Mouse (Mus musculus) heart, postnatal 0 days (tissue): Measurements from ENCODE around the gene Shroom3. TPM values are rescaled to one million over a fixed set of nuclear protein-coding genes. Genes with fewer than 3 reads are reported as not detected.

Experiments used
- ATAC-seq: fragments of 200-750 bp; cut with Nextera tagmentation; 2 replicates; pipeline ENCODE4 v1.8.0; 2017; ENCODE audit warnings: low read depth, moderate number of reproducible peaks, moderate library complexity; ENCODE audit not compliant: insufficient read depth
- DNase-seq: peaks from one replicate; pipeline ENCODE4 v3.0.0-alpha.2; 2016; ENCODE audit warnings: low spot score
- H3K27ac ChIP-seq: fragments of 300-500 bp; sonication (generic); 2 replicates; pipeline ENCODE4 v1.5.1; 2014; ENCODE audit warnings: low read depth, mild to moderate bottlenecking
- H3K27me3 ChIP-seq: fragments of 300-500 bp; sonication (generic); 2 replicates; pipeline ENCODE4 v1.6.1; 2014; ENCODE audit warnings: low read length, mixed read lengths; ENCODE audit not compliant: control insufficient read depth, insufficient read depth
- H3K36me3 ChIP-seq: fragments of 300-500 bp; sonication (generic); replicated peaks from 2 replicates; pipeline ENCODE4 v1.6.1; 2014; ENCODE audit warnings: low read length, mixed read lengths; ENCODE audit not compliant: control insufficient read depth, insufficient read depth
- H3K4me1 ChIP-seq: fragments of 300-500 bp; sonication (generic); 2 replicates; pipeline ENCODE4 v1.6.1; 2014; ENCODE audit warnings: antibody characterized with exemption; ENCODE audit not compliant: control insufficient read depth, insufficient read depth
- H3K4me2 ChIP-seq: fragments of 300-500 bp; sonication (generic); 2 replicates; pipeline ENCODE4 v1.6.1; 2014; ENCODE audit warnings: low read depth, mild to moderate bottlenecking, low read length, moderate library complexity
- H3K4me3 ChIP-seq: fragments of 300-500 bp; sonication (generic); 2 replicates; pipeline ENCODE4 v1.5.1; 2014; ENCODE audit warnings: low read depth, low read length
- H3K9ac ChIP-seq: fragments of 300-500 bp; sonication (generic); replicated peaks from 2 replicates; pipeline ENCODE4 v1.6.1; 2014; ENCODE audit warnings: low read depth, low read length, mixed read lengths
- H3K9me3 ChIP-seq: fragments of 300-500 bp; sonication (generic); replicated peaks from 2 replicates; pipeline ENCODE4 v1.6.1; 2016; ENCODE audit warnings: low read length; ENCODE audit not compliant: control insufficient read depth
- CTCF ChIP-seq: IDR thresholded peaks from 2 replicates; pipeline ENCODE4 v1.5.1; 2016; ENCODE audit warnings: antibody characterized with exemption, control low read depth, low read depth
- EP300 ChIP-seq: IDR thresholded peaks from 2 replicates; pipeline ENCODE4 v1.6.1; 2016; ENCODE audit warnings: antibody characterized with exemption, low read depth
- WGBS: fragments of 180-500 bp; shearing (Covaris S2); extraction: QIAGEN DNeasy Blood & Tissue Kit; methylation state at CpG from one replicate; pipeline ENCODE4 v1.1.7; 2014; 5-methylcytosine and 5-hydroxymethylcytosine counted together
- microRNA counts: library from miRNA; unstranded; fragments of <30 nt; microRNA quantifications from one replicate; lab custom pipeline; 2015
- microRNA-seq: library from miRNA; unstranded; fragments of <30 nt; microRNA quantifications from one replicate; pipeline ENCODE4, GENCODE M21; 2016
- polyA plus RNA-seq: library from polyadenylated mRNA; unstranded; fragments of >200 nt; fragmentation: Nextera tagmentation; extraction: Ambion mirVana; gene quantifications from 2 replicates; pipeline ENCODE4 v1.2.1, GENCODE M21; 2015
- total RNA-seq: library from RNA; depleted of rRNA; stranded (reverse); fragments of >200 nt; gene quantifications from 2 replicates; pipeline ENCODE4 v1.2.3, GENCODE M21; 2014; ENCODE audit warnings: low replicate concordance; rRNA removed

Shroom3 gene
- total and polyA plus RNA-seq, 2 experiments from 2014 or later, result 13.3 to 72.4 TPM

- TF ChIP-seq CTCF, result no peak
- TF ChIP-seq EP300, result no peak
- Histone ChIP-seq H3K9me3 (no peaks in the 10 kb centered on the region), H3K4me2 (no peak overlapping the region), H3K27me3 (no peaks in the 10 kb centered on the region), H3K36me3 (no peaks in the 10 kb centered on the region), H3K4me3 (no peak overlapping the region), H3K9ac (no peak overlapping the region), H3K27ac (peak overlapping the region; percentile 79), H3K4me1 (peaks cover 5% of the 10 kb centered on the region)
- 25% methylated on average over 17 of the region's 17 CpGs for WGBS
- DNase-seq, result peak; percentile 43
- peak; percentile 43; the same call in 1 of the 2 replicates for ATAC-seq
Observed at GRCm38 (mm10) chr5:93000774-93001757, 317.8 kb downstream of the Shroom3 start.

GRCm38 (mm10) chr5:93002615-93003014 lies 319.4 kb downstream of the Shroom3 start:
- H3K4me1 ChIP-seq, result peaks cover 5% of the 10 kb centered on the region

DNA sequence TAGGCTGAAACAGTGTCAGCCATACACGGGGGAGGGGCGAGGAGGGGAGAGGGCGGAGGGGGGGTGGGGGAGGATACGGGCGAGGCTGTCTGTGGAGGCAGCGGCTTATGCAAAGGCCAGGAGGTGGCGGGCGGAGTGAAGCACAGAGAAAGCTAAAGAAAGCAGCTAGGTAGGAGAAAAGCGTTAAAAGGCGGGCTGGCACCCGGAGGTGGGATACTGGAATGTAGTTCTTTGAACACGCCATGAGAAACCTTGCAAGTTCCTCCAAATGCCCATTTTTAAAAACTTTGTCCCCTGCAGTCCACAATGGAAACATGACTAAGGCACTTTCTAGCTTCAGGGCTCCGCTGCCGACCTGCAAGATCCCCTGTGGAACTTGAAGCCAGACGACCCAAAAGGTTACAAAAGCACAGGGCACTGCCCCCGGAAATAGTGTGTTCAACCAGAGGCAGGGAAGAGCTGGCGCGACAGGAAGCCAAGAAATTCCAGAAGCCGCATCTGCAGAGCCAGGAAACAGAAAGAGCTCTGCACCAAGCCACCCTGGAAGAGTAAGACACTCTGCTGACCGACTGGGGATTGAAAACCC lies 322.1 kb downstream of the Shroom3 start:
- WGBS, result 12% methylated on average over 20 of the region's 20 CpGs
- peak; percentile 50 for ATAC-seq
- TF ChIP-seq CTCF (no peak), EP300 (no peak)
- Histone ChIP-seq H3K4me3 (peak overlapping the region; percentile 34), H3K4me2 (peak overlapping the region; percentile 53), H3K27ac (peak overlapping the region; percentile 78), H3K9ac (peak overlapping the region; percentile 42; the same call in 1 of the 2 replicates), H3K9me3 (no peaks in the 10 kb centered on the region), H3K36me3 (no peaks in the 10 kb centered on the region), H3K27me3 (no peaks in the 10 kb centered on the region), H3K4me1 (peaks cover 5% of the 10 kb centered on the region)
- peak; percentile 63 for DNase-seq

More at GRCm38 (mm10) chr5:93002615-93003014, 319.4 kb downstream of the Shroom3 start:
- WGBS, result 93% methylated on average over 2 of the region's 2 CpGs
- TF ChIP-seq EP300, result no peak
- no peak for TF ChIP-seq CTCF
- no peaks in the 10 kb centered on the region for H3K27me3 ChIP-seq
- no peak overlapping the region for H3K4me3 ChIP-seq
- no peak overlapping the region for H3K4me2 ChIP-seq
- no peak for DNase-seq
- H3K9me3 ChIP-seq, result no peaks in the 10 kb centered on the region
- no peaks in the 10 kb centered on the region for H3K36me3 ChIP-seq
- H3K9ac ChIP-seq, result no peak overlapping the region
- ATAC-seq, result no peak
- H3K27ac ChIP-seq, result no peak overlapping the region

DNA sequence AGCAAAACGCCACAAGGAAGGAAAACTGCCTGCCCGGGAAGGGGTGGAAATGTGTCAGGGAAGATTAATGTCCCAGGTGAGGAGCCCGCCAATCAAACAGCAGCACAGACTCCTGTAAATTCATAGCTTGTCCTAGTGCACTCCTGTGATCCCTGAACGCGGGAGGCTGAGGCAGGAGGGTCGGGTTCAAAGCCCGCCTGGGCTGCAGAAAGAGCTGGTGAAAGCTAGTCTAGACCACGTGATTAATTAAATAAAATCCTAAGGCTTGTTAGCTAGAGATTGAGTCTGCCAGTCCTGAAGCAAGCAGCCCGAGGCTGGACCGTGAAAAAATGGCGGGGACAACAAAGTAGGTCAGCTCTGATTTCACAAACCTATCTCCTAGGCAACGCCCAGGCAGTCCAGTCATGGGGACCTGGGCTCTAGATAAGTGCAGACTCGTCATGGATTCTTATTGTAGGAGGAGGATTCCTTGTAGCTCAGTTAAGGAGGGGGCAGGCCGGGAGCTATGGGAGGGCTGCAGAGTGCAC lies 322.6 kb downstream of the Shroom3 start:
- 33% methylated on average over 14 of the region's 14 CpGs for WGBS
- peak; percentile 38; the same call in 1 of the 2 replicates for ATAC-seq
- peak overlapping the region; percentile 53 for H3K4me2 ChIP-seq
- H3K36me3 ChIP-seq, result no peaks in the 10 kb centered on the region
- DNase-seq, result no peak
- TF ChIP-seq EP300 (no peak), CTCF (no peak)
- peak overlapping the region; percentile 78 for H3K27ac ChIP-seq
- no peaks in the 10 kb centered on the region for H3K9me3 ChIP-seq
- H3K9ac ChIP-seq, result peak overlapping the region; percentile 42; the same call in 1 of the 2 replicates
- H3K4me3 ChIP-seq, result peak overlapping the region; percentile 34
- peaks cover 5% of the 10 kb centered on the region for H3K4me1 ChIP-seq
- H3K27me3 ChIP-seq, result no peaks in the 10 kb centered on the region

GRCm38 (mm10) chr5:93008256-93008655 lies 325.0 kb downstream of the Shroom3 start:
- Histone ChIP-seq H3K9ac (no peak overlapping the region), H3K4me2 (no peak overlapping the region), H3K36me3 (no peaks in the 10 kb centered on the region), H3K9me3 (no peaks in the 10 kb centered on the region), H3K27me3 (no peaks in the 10 kb centered on the region), H3K4me1 (no peaks in the 10 kb centered on the region; the same call in 1 of the 2 replicates), H3K4me3 (no peak overlapping the region), H3K27ac (no peak overlapping the region)
- TF ChIP-seq EP300 (no peak), CTCF (no peak)
- ATAC-seq (no peak), DNase-seq (no peak)
- WGBS, result 86% methylated on average over 9 of the region's 9 CpGs

MicroRNAs within 50 kb of the gene (microRNA counts, 519-probe panel; counts per million panel counts)
- not detected for microRNA mmu-miR-1961 (lab: Ali Mortazavi, UCI)

Small RNA genes within 50 kb of the gene (microRNA-seq; reads per million reads assigned to microRNA genes)
- gene Mir1961, result not detected

Other genes with a start within 250 kb of the Shroom3 start
- gene Nup54, start 248.2 kb upstream of the Shroom3 start, total RNA-seq, result 14.2 and 35.0 TPM in 2 replicates
- gene Nup54, start 248.2 kb upstream of the Shroom3 start, polyA plus RNA-seq, result 21.1 and 22.0 TPM in 2 replicates
- 121 and 148 TPM in 2 replicates for gene Scarb2, start 176.6 kb upstream of the Shroom3 start, total RNA-seq
- 26.0 and 28.9 TPM in 2 replicates for gene Scarb2, start 176.6 kb upstream of the Shroom3 start, polyA plus RNA-seq
- gene Fam47e, start 128.4 kb upstream of the Shroom3 start, total RNA-seq, result not detected in 2 replicates
- gene Fam47e, start 128.4 kb upstream of the Shroom3 start, polyA plus RNA-seq, result 0.51 TPM in 1 of 2 replicates, not detected in the other
- gene Stbd1, start 80.4 kb upstream of the Shroom3 start, total RNA-seq, result 80.3 and 83.8 TPM in 2 replicates
- 100 and 143 TPM in 2 replicates for gene Stbd1, start 80.4 kb upstream of the Shroom3 start, polyA plus RNA-seq
- 1.7 TPM in 1 of 2 replicates, not detected in the other for gene Ccdc158, start 8.2 kb upstream of the Shroom3 start, total RNA-seq
- gene Ccdc158, start 8.2 kb upstream of the Shroom3 start, polyA plus RNA-seq, result 0.27 and 0.45 TPM in 2 replicates